Mouse (Mus musculus): ENCODE measurements around the gene Srr. TPM values are rescaled to one million over a fixed set of nuclear protein-coding genes. Genes with fewer than 3 reads are reported as not detected.

The Srr gene
- polyA plus RNA-seq, 1 experiment = 7.7 TPM

DNA sequence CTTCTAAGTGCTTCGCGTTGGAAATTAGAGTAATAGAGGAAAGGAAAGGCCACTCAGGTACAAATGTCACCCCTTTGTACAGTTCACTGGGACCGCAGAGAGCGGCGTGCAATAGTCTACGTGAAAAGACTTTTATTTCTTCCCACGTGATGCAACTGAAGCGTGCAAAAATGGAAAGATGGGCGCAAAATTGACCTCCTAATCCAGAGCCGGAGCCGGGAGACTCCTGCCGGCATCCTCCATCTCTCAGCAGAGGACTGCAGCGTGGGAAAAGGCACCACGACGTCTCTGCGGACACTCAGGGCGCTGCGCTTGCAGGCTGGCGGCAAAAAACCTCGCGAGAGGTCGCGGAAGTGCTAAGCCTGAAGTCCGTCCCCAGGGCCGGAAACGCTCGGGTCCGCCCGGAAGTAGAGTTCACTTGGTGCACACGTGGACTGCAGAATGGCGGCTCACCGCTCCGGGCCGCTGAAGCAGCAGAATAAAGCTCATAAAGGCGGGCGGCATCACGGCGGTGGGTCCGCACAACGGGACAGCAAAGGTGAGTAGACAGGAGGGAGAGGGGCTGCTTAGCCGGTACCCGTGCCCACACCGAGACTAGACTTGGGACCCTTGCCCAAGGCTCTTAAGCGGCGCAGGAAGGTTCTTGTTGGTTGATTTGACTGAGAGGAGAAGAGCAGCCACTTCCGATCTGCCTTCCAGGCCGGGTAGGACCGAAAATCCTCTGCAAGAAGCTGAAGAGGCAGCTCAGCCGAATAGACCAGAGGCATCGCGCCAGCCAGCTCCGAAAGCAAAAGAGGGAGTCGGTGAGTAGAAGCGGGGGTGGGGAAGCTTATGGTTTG, 27.9 kb downstream of the Srr start, which contains the start of gene Tsr1:
Gene Tsr1 (plus strand): TSS at position 394 of the 839 bp plus-strand sequence.
- DNase-seq = peak; percentile 88
- WGBS = under 1% methylated on average over 54 of the region's 54 CpGs
- no peaks in the 10 kb centered on the region for H3K27me3 ChIP-seq (ENCODE audit: control insufficient read depth, insufficient read depth, low read length)
- no peak for TF ChIP-seq CTCF (IDR thresholded peaks at IDR 0.05; ENCODE audit: borderline replicate concordance, control insufficient read depth, extremely low read depth, insufficient read depth, low read length, poor library complexity)
- TF ChIP-seq POLR2A (IDR thresholded peaks at IDR 0.05; ENCODE audit: control insufficient read depth, extremely low read depth, insufficient read depth, low read length, poor library complexity) = peak; percentile 55; the same call in 1 of the 2 replicates
- peak within 1 kb of the TSS; percentile 51 for H3K27ac ChIP-seq (ENCODE audit: control insufficient read depth, insufficient read depth, low read length)
- H3K36me3 ChIP-seq (ENCODE audit: control insufficient read depth, insufficient read depth, low read length) = peaks cover 27% of the 10 kb centered on the region
- H3K4me1 ChIP-seq (replicated peaks; ENCODE audit: control insufficient read depth, insufficient read depth, low read length) = peaks cover 8% of the 10 kb centered on the region; the same call in 1 of the 2 replicates
- H3K4me3 ChIP-seq (ENCODE audit: control insufficient read depth, insufficient read depth, low read length) = peak within 1 kb of the TSS; percentile 62

DNA sequence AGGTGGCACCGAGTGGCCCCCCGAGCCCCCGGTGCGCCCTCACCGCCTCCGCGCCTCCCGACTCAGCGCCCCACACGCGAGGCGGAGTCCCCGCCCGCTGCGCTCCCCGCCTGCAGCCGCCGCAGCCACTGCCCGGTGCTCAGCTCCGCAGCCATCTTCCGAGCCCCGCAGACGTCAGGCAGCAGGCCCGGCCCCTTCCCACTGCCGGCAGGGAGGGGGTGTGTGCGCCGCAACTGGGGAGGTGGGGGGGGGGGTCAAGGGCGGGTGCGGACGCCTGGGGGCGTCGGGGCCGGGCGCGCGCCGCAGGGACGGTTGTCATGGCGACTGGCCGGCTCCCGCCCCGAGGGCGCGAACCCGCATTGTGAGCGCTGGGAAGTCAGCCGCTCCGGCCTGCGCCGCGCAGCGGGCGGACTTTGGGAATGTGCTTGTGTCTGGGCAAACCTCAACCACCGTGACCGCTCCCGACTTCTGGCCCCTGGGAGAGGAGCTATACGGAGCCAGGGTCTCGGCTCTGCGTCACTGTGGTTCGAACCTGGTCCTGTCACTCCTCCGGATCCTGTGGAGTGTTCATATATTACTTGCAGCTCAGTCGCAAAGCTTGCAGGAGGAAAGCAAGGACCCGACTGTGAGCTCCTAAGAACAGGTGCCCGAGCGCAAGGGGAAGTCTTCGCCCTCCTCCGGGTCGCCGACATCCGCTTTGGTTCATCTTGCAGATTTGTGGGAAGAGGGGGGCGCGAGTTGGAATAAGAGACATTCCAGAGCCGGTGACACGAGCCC, 28.7 kb downstream of the Srr start, which contains the start of gene Sgsm2:
Gene Sgsm2 (minus strand): TSS at position 160 of the 777 bp plus-strand sequence.
- Histone ChIP-seq H3K27me3 (ENCODE audit: control insufficient read depth, insufficient read depth, low read length) (no peaks in the 10 kb centered on the region), H3K27ac (ENCODE audit: control insufficient read depth, insufficient read depth, low read length) (peak within 1 kb of the TSS; percentile 51; the same call in 1 of the 2 replicates), H3K4me1 (replicated peaks; ENCODE audit: control insufficient read depth, insufficient read depth, low read length) (peaks cover 8% of the 10 kb centered on the region; the same call in 1 of the 2 replicates), H3K36me3 (ENCODE audit: control insufficient read depth, insufficient read depth, low read length) (peaks cover 23% of the 10 kb centered on the region), H3K4me3 (ENCODE audit: control insufficient read depth, insufficient read depth, low read length) (peak within 1 kb of the TSS; percentile 62)
- under 1% methylated on average over 74 of the region's 74 CpGs for WGBS
- TF ChIP-seq CTCF (IDR thresholded peaks at IDR 0.05; ENCODE audit: borderline replicate concordance, control insufficient read depth, extremely low read depth, insufficient read depth, low read length, poor library complexity) (no peak), POLR2A (IDR thresholded peaks at IDR 0.05; ENCODE audit: control insufficient read depth, extremely low read depth, insufficient read depth, low read length, poor library complexity) (no peak)
- DNase-seq = peak; percentile 60

- 1% methylated on average over 55 of the region's 55 CpGs for WGBS
- TF ChIP-seq POLR2A (IDR thresholded peaks at IDR 0.05; ENCODE audit: control insufficient read depth, extremely low read depth, insufficient read depth, low read length, poor library complexity) (no peak), CTCF (IDR thresholded peaks at IDR 0.05; ENCODE audit: borderline replicate concordance, control insufficient read depth, extremely low read depth, insufficient read depth, low read length, poor library complexity) (peak; percentile 46; the same call in 1 of the 2 replicates)
- H3K27ac ChIP-seq (ENCODE audit: control insufficient read depth, insufficient read depth, low read length) = no peak overlapping the region
- H3K4me3 ChIP-seq (ENCODE audit: control insufficient read depth, insufficient read depth, low read length) = peak overlapping the region; percentile 62
- peaks cover 8% of the 10 kb centered on the region; the same call in 1 of the 2 replicates for H3K4me1 ChIP-seq (replicated peaks; ENCODE audit: control insufficient read depth, insufficient read depth, low read length)
- no peaks in the 10 kb centered on the region for H3K27me3 ChIP-seq (ENCODE audit: control insufficient read depth, insufficient read depth, low read length)
- peaks cover 14% of the 10 kb centered on the region for H3K36me3 ChIP-seq (ENCODE audit: control insufficient read depth, insufficient read depth, low read length)
- DNase-seq = no peak
Measured at GRCm38 (mm10) chr11:74895980-74896900, 29.5 kb downstream of the Srr start.

DNA sequence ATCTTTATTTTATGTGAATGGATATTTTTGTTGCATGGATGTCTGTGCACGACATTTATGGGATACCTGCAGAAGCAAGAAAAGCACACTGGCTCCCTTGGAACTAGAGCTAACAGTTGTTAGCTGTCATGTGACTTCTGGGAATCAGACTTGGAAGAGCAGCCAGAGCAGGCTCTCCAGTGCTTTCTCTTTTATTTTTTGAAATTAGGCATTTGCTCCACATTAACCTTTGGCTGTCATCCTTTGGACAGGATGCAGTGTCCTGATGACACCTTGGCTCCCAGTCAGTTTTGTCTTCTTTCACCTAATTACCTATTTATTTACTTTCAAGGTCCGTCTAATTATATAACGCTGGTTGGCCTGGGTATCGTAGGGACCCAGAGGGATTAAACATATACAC, 31.1 kb downstream of the Srr start:
- no peak for DNase-seq
- Histone ChIP-seq H3K4me3 (ENCODE audit: control insufficient read depth, insufficient read depth, low read length) (no peak overlapping the region), H3K36me3 (ENCODE audit: control insufficient read depth, insufficient read depth, low read length) (no peaks in the 10 kb centered on the region), H3K27ac (ENCODE audit: control insufficient read depth, insufficient read depth, low read length) (no peak overlapping the region), H3K27me3 (ENCODE audit: control insufficient read depth, insufficient read depth, low read length) (no peaks in the 10 kb centered on the region), H3K4me1 (replicated peaks; ENCODE audit: control insufficient read depth, insufficient read depth, low read length) (peaks cover 8% of the 10 kb centered on the region; the same call in 1 of the 2 replicates)
- TF ChIP-seq POLR2A (IDR thresholded peaks at IDR 0.05; ENCODE audit: control insufficient read depth, extremely low read depth, insufficient read depth, low read length, poor library complexity) = no peak
- no peak for TF ChIP-seq CTCF (IDR thresholded peaks at IDR 0.05; ENCODE audit: borderline replicate concordance, control insufficient read depth, extremely low read depth, insufficient read depth, low read length, poor library complexity)
- 95% methylated on average over 4 of the region's 4 CpGs for WGBS

DNA sequence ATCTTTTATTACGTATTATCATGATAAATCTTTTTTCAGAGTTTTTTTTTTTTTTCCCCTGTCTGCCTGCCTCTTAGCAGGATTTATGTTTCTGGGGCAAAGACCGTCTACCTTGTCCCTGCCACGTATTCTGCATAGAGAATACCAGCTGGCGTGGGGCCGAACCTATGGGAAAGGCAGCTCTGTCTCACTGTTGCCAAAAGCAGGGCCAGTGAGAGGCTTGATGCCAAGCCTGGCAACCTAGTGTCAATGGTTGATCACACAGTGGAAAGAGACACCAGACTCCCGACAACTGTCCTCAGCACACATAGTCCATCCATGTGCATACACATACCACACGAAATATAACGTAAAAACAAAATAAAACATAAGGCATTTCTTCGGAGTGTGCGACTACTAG, 42.6 kb downstream of the Srr start:
- DNase-seq = no peak
- 97% methylated on average over 10 of the region's 10 CpGs for WGBS
- Histone ChIP-seq H3K4me3 (ENCODE audit: control insufficient read depth, insufficient read depth, low read length) (no peak overlapping the region), H3K36me3 (ENCODE audit: control insufficient read depth, insufficient read depth, low read length) (no peaks in the 10 kb centered on the region), H3K27ac (ENCODE audit: control insufficient read depth, insufficient read depth, low read length) (no peak overlapping the region), H3K4me1 (replicated peaks; ENCODE audit: control insufficient read depth, insufficient read depth, low read length) (no peaks in the 10 kb centered on the region), H3K27me3 (ENCODE audit: control insufficient read depth, insufficient read depth, low read length) (no peaks in the 10 kb centered on the region)
- TF ChIP-seq CTCF (IDR thresholded peaks at IDR 0.05; ENCODE audit: borderline replicate concordance, control insufficient read depth, extremely low read depth, insufficient read depth, low read length, poor library complexity) = no peak
